Mouse (Mus musculus) lung, postnatal 0 days (tissue): ENCODE measurements around the gene Olfr918. TPM values are rescaled to one million over a fixed set of nuclear protein-coding genes. Genes with fewer than 3 reads are reported as not detected.

Source experiments
- ATAC-seq: fragments of 200-750 bp; cut with Nextera tagmentation; 2 replicates; pipeline ENCODE4 v1.8.0; 2017; ENCODE audit warnings: moderate library complexity
- DNase-seq: peaks from one replicate; pipeline ENCODE4 v3.0.0-alpha.2; 2016; ENCODE audit warnings: low spot score
- H3K27ac ChIP-seq: fragments of 300-500 bp; sonication (generic); 2 replicates; pipeline ENCODE4 v1.5.1; 2014; ENCODE audit warnings: antibody characterized with exemption, mild to moderate bottlenecking, low read length, mixed read lengths
- H3K27me3 ChIP-seq: fragments of 300-500 bp; sonication (generic); replicated peaks from 2 replicates; pipeline ENCODE4 v1.6.1; 2014; ENCODE audit warnings: low read length, mixed read lengths; ENCODE audit not compliant: insufficient read depth
- H3K36me3 ChIP-seq: fragments of 300-500 bp; sonication (generic); 2 replicates; pipeline ENCODE4 v1.6.1; 2014; ENCODE audit warnings: low read length, mixed read lengths; ENCODE audit not compliant: insufficient read depth
- H3K4me1 ChIP-seq: fragments of 300-500 bp; sonication (generic); 2 replicates; pipeline ENCODE4 v1.6.1; 2014; ENCODE audit warnings: antibody characterized with exemption, low read depth, low read length, mixed read lengths; ENCODE audit not compliant: insufficient read depth
- H3K4me2 ChIP-seq: fragments of 300-500 bp; sonication (generic); replicated peaks from 2 replicates; pipeline ENCODE4 v1.6.1; 2014; ENCODE audit warnings: low read depth, mild to moderate bottlenecking, low read length, moderate library complexity, mixed read lengths
- H3K4me3 ChIP-seq: fragments of 300-500 bp; sonication (generic); 2 replicates; pipeline ENCODE4 v1.5.1; 2014; ENCODE audit warnings: low read depth, low read length
- H3K9ac ChIP-seq: fragments of 300-500 bp; sonication (generic); replicated peaks from 2 replicates; pipeline ENCODE4 v1.6.1; 2014; ENCODE audit warnings: low read depth, mild to moderate bottlenecking
- H3K9me3 ChIP-seq: fragments of 300-500 bp; sonication (generic); 2 replicates; pipeline ENCODE4 v1.6.1; 2016; ENCODE audit warnings: low read length, mixed read lengths
- CTCF ChIP-seq: IDR thresholded peaks from 2 replicates; pipeline ENCODE4 v1.5.1; 2016; ENCODE audit warnings: antibody characterized with exemption, mild to moderate bottlenecking
- EP300 ChIP-seq: IDR thresholded peaks from 2 replicates; pipeline ENCODE4 v1.6.1; 2016; ENCODE audit warnings: antibody characterized with exemption, mild to moderate bottlenecking, control low read depth
- WGBS: fragments of 180-500 bp; shearing (Covaris S2); extraction: QIAGEN DNeasy Blood & Tissue Kit; methylation state at CpG from one replicate; pipeline ENCODE4 v1.1.7; 2014; 5-methylcytosine and 5-hydroxymethylcytosine counted together
- polyA plus RNA-seq: library from polyadenylated mRNA; unstranded; fragments of >200 nt; fragmentation: Nextera tagmentation; extraction: Ambion mirVana; gene quantifications from 2 replicates; pipeline ENCODE4 v1.2.1, GENCODE M21; 2015

Olfr918 gene
- polyA plus RNA-seq = not detected in 2 replicates

DNA sequence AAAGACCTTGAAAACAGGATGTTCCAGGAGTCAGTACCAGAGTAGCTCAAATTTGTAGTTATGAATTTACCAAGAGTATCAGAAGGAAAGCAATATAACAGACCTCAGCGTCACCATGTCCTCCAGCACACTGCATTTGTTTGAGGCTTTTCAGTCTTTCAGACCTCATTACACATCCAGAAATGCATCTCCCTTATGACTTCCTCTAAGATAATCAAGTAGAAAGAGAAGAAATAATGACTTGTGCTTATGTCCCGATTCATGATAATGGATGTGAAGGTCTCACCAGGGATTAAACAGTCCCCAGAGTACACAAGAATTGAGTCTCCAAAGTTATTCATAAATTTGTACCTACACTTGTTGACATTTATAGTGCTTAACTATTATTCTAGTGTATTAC is at the start of gene Olfr918:
Gene Olfr918, minus strand, starts transcription at position 101 of the 400 bp plus-strand sequence.
- H3K4me3 ChIP-seq = no peak within 1 kb of the TSS
- TF ChIP-seq CTCF (no peak), EP300 (no peak)
- no peak within 1 kb of the TSS for H3K27ac ChIP-seq
- ATAC-seq = no peak
- no peaks in the 10 kb centered on the region for H3K9me3 ChIP-seq
- 73% methylated on average over 2 of the region's 2 CpGs for WGBS
- no peak within 1 kb of the TSS for H3K4me2 ChIP-seq
- DNase-seq = no peak
- no peaks in the 10 kb centered on the region for H3K27me3 ChIP-seq
- H3K9ac ChIP-seq = no peak within 1 kb of the TSS
- H3K4me1 ChIP-seq = no peaks in the 10 kb centered on the region
- no peaks in the 10 kb centered on the region for H3K36me3 ChIP-seq

DNA sequence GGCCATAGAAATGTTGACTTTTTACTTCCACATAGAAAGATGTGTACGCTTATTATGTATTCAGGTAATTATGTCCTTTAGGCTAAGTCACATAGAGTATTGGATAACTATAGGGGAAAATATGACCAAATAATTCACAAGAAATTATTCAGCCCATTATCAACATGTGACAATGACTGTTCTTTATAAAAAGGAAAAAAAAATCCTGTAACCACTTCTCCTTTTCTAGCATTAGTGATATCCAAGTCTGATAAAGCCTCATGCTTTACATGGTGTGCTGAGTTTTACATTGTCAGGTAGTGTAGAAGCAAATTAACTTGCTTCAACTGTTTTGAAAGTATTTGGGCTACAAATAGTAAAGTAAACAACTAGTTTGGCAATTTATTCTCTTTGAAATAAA is 49.6 kb upstream of the Olfr918 start:
- WGBS = 93% methylated on average over 1 of the region's 1 CpGs
- Histone ChIP-seq H3K4me2 (no peak overlapping the region), H3K27ac (no peak overlapping the region), H3K36me3 (peaks cover 23% of the 10 kb centered on the region), H3K27me3 (no peaks in the 10 kb centered on the region), H3K9ac (no peak overlapping the region), H3K4me1 (0 out of 2 replicates have a peak, but pooled peaks cover 7% of the 10 kb centered on the region), H3K4me3 (no peak overlapping the region), H3K9me3 (no peaks in the 10 kb centered on the region)
- no peak for DNase-seq
- no peak for TF ChIP-seq CTCF
- no peak for TF ChIP-seq EP300
- no peak for ATAC-seq

DNA sequence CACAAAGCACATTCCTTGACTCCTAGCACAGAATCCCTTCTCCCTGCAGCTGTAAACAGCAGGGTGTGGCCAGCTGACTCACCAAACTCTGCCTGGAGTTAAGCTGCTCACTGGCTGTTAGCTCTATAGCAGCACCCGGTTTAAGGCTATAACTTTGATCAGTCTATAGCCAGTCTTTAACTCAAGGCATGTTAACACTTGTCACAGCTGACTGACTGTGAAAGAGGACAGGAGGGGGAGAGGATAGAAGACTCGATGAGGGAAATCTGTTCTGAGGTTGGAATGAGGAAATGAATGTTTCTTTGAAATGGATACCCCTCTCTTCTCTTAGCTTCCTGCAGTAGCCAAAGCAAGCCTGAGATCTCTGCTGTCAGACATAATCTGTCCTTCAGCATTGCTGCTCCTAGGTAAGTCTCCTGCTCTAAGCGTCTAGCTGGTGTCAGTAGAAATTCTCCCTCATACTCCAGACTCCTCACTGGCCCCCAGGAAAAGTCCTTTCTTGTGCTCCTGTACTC is 44.6 kb upstream of the Olfr918 start:
- peak; percentile 71 for DNase-seq
- ATAC-seq = peak; percentile 81
- H3K4me1 ChIP-seq = 0 out of 2 replicates have a peak, but pooled peaks cover 7% of the 10 kb centered on the region
- H3K27me3 ChIP-seq = no peaks in the 10 kb centered on the region
- H3K4me2 ChIP-seq = peak overlapping the region; percentile 62
- peak overlapping the region; percentile 91 for H3K27ac ChIP-seq
- H3K9me3 ChIP-seq = no peaks in the 10 kb centered on the region
- H3K9ac ChIP-seq = peak overlapping the region; percentile 62
- WGBS = 2% methylated on average over 3 of the region's 3 CpGs
- TF ChIP-seq EP300 = no peak; the same call in 1 of the 2 replicates
- TF ChIP-seq CTCF = no peak
- H3K4me3 ChIP-seq = peak overlapping the region; percentile 66
- H3K36me3 ChIP-seq = 0 out of 2 replicates have a peak, but pooled peaks cover 5% of the 10 kb centered on the region

DNA sequence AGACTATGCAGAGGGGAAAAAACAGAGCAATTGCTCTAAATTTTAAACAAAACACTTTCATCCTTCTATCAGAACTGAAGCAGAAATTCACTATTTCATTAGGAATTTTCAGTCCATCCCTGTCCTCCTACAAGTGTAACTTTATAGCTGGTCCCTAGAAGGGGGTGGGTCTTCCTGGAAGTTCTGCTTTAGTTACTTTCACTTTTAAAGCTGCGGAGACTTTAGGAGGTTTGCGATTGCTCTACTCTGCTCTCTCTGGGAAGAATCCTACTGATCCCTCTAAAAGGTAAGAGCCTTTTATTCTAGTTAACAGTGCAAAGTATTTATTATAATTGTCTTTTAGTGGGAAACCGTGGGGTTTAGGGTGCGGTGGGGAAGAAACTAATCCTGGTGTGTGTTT is 43.7 kb upstream of the Olfr918 start, which contains the start of gene Vwa5a:
Gene Vwa5a, plus strand, starts transcription at position 167 of the 400 bp plus-strand sequence.
- DNase-seq (peak; percentile 95), ATAC-seq (peak; percentile 90)
- Histone ChIP-seq H3K27ac (peak within 1 kb of the TSS; percentile 91), H3K27me3 (no peaks in the 10 kb centered on the region), H3K4me2 (peak within 1 kb of the TSS; percentile 62), H3K9me3 (no peaks in the 10 kb centered on the region), H3K4me3 (peak within 1 kb of the TSS; percentile 66), H3K36me3 (0 out of 2 replicates have a peak, but pooled peaks cover 2% of the 10 kb centered on the region), H3K4me1 (0 out of 2 replicates have a peak, but pooled peaks cover 7% of the 10 kb centered on the region), H3K9ac (peak within 1 kb of the TSS; percentile 62)
- no peak for TF ChIP-seq CTCF
- peak; percentile 62; the same call in 1 of the 2 replicates for TF ChIP-seq EP300
- WGBS = under 1% methylated on average over 4 of the region's 4 CpGs

DNA sequence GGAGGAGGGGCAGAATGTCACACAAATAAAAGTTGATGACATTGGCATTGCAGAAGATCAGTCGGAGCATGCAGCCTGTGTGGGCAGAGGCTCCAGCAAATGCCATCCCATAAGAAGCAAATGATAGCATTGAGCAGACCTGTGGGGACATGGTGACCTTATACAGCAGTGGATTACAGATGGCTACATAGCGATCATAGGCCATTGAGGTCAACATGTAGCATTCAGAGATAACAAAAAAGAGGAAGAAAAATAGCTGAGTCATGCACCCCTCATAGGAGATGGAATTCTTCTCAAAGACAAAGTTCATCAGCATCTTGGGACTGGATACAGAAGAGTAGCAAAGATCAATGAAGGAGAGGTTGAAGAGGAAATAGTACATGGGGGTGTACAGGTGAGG is 1.5 kb downstream of the Olfr918 start:
- ATAC-seq (no peak), DNase-seq (no peak)
- Histone ChIP-seq H3K9me3 (no peaks in the 10 kb centered on the region), H3K27ac (no peak overlapping the region), H3K4me1 (no peaks in the 10 kb centered on the region), H3K27me3 (no peaks in the 10 kb centered on the region), H3K36me3 (no peaks in the 10 kb centered on the region), H3K4me3 (no peak overlapping the region), H3K9ac (no peak overlapping the region), H3K4me2 (no peak overlapping the region)
- TF ChIP-seq CTCF = no peak
- no peak for TF ChIP-seq EP300
- WGBS = 65% methylated on average over 2 of the region's 2 CpGs

DNA sequence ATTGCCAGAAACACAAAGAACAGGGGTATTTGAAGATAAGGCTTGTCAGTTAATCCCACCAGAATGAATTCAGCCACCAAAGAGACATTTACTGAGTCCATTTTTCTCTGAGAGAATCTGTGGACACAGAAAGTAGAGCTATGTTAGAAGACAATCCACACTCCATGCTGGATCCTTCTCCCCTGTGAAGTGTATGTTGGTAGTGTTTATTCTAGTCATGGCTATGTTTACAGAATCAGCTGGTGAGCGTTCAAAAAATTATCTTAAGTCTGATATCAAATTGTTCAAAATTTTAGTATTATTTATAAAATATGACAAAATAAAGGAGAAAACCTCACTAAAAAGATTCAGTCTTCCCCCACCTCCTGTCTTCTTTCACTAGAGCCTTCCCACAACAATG is 8.7 kb downstream of the Olfr918 start, which contains the start of gene Olfr917:
Gene Olfr917, minus strand, starts transcription at position 101 of the 400 bp plus-strand sequence.
- H3K27ac ChIP-seq = no peak within 1 kb of the TSS
- H3K4me3 ChIP-seq = no peak within 1 kb of the TSS
- WGBS = 49% methylated on average over 1 of the region's 1 CpGs
- no peak within 1 kb of the TSS for H3K4me2 ChIP-seq
- H3K9ac ChIP-seq = no peak within 1 kb of the TSS
- H3K4me1 ChIP-seq = no peaks in the 10 kb centered on the region
- DNase-seq (no peak), ATAC-seq (no peak)
- no peaks in the 10 kb centered on the region for H3K27me3 ChIP-seq
- TF ChIP-seq EP300 (no peak), CTCF (no peak)
- H3K9me3 ChIP-seq = no peaks in the 10 kb centered on the region
- H3K36me3 ChIP-seq = no peaks in the 10 kb centered on the region
